Mouse (Mus musculus) B cell, adult 2 months (primary cell): ENCODE data around the gene L1td1.
A peak's percentile ranks its signal among the peaks of the same experiment; 100 is the strongest.
"Not testable (repeated sequence)": the region's sequence is repeated elsewhere in the genome, so short reads cannot be mapped to it uniquely, and the experiment has no call there.

Experiments used
- DNase-seq, 2 experiments: peaks; one replicate each; pipeline ENCODE4 v3.0.0; 2022

Gene L1td1

GRCm38 (mm10) chr4:98726590-98727237, at the start of gene L1td1:
Gene L1td1, plus strand, starts transcription at chr4:98726734.
- DNase-seq: no peak

GRCm38 (mm10) chr4:98677506-98677905, 49.0 kb upstream of the L1td1 start:
- no peak for DNase-seq

GRCm38 (mm10) chr4:98686678-98687267, 39.8 kb upstream of the L1td1 start:
- no peak for DNase-seq

GRCm38 (mm10) chr4:98688116-98688515, 38.4 kb upstream of the L1td1 start:
- no peak for DNase-seq

GRCm38 (mm10) chr4:98688520-98688919, 38.0 kb upstream of the L1td1 start:
- no peak for DNase-seq

- peak in 1 of 2 experiments; percentile 3 for DNase-seq
Observed at GRCm38 (mm10) chr4:98689988-98690387, 36.5 kb upstream of the L1td1 start.

GRCm38 (mm10) chr4:98693465-98694185, 32.9 kb upstream of the L1td1 start:
- DNase-seq: no peak

- no peak for DNase-seq
Observed at GRCm38 (mm10) chr4:98697932-98698331, 28.6 kb upstream of the L1td1 start.

- no peak for DNase-seq
Observed at GRCm38 (mm10) chr4:98698921-98699320, 27.6 kb upstream of the L1td1 start.

- no peak for DNase-seq
Observed at GRCm38 (mm10) chr4:98700156-98700555, 26.4 kb upstream of the L1td1 start.

- peak; percentile 24 to 28 for DNase-seq
Observed at GRCm38 (mm10) chr4:98702201-98702894, 24.2 kb upstream of the L1td1 start.

GRCm38 (mm10) chr4:98710891-98711290, 15.6 kb upstream of the L1td1 start:
- DNase-seq: no peak

- DNase-seq: no peak
Observed at GRCm38 (mm10) chr4:98717735-98718546, 8.6 kb upstream of the L1td1 start.

- no peak for DNase-seq
Observed at GRCm38 (mm10) chr4:98718547-98718917, 8.0 kb upstream of the L1td1 start.

- DNase-seq: peak; percentile 60 to 62
Observed at GRCm38 (mm10) chr4:98722454-98722853, 4.1 kb upstream of the L1td1 start.

GRCm38 (mm10) chr4:98724682-98725081, 1.9 kb upstream of the L1td1 start:
- not testable (repeated sequence) for DNase-seq

- no peak for DNase-seq
Observed at GRCm38 (mm10) chr4:98725439-98725838, 1.1 kb upstream of the L1td1 start.

- DNase-seq: no peak
Observed at GRCm38 (mm10) chr4:98727295-98727958, 893 bp downstream of the L1td1 start.

- no peak for DNase-seq
Observed at GRCm38 (mm10) chr4:98727959-98728347, 1.4 kb downstream of the L1td1 start.

- no peak for DNase-seq
Observed at GRCm38 (mm10) chr4:98728716-98729115, 2.2 kb downstream of the L1td1 start.

GRCm38 (mm10) chr4:98733660-98734059, 7.1 kb downstream of the L1td1 start:
- DNase-seq: no peak

GRCm38 (mm10) chr4:98739753-98740152, 13.2 kb downstream of the L1td1 start:
- no peak for DNase-seq
